Mouse (Mus musculus) liver, embryonic 16.5 days (tissue): ENCODE results near the gene Wars. TPM values are rescaled to one million over a fixed set of nuclear protein-coding genes. Genes with fewer than 3 reads are reported as not detected.

ENCODE experiments used
- ATAC-seq: fragments of 200-750 bp; cut with Nextera tagmentation; 2 replicates; pipeline ENCODE4 v1.8.0; 2017; ENCODE audit warnings: low read depth, mild to moderate bottlenecking, moderate number of reproducible peaks, moderate library complexity
- H3K27ac ChIP-seq: fragments of 300-500 bp; sonication (generic); 2 replicates; pipeline ENCODE4 v1.5.1; 2014; ENCODE audit warnings: mild to moderate bottlenecking, low read length
- H3K27me3 ChIP-seq: fragments of 300-500 bp; sonication (generic); 2 replicates; pipeline ENCODE4 v1.6.1; 2014; ENCODE audit warnings: low read depth, low read length, mixed read lengths; ENCODE audit not compliant: control insufficient read depth, insufficient read depth
- H3K36me3 ChIP-seq: fragments of 300-500 bp; sonication (generic); 2 replicates; pipeline ENCODE4 v1.6.1; 2014; ENCODE audit warnings: mild to moderate bottlenecking; ENCODE audit not compliant: control insufficient read depth, insufficient read depth
- H3K4me1 ChIP-seq: fragments of 300-500 bp; sonication (generic); 2 replicates; pipeline ENCODE4 v1.6.1; 2014; ENCODE audit warnings: low read depth, low read length, mixed read lengths; ENCODE audit not compliant: control insufficient read depth
- H3K4me2 ChIP-seq: fragments of 300-500 bp; sonication (generic); 2 replicates; pipeline ENCODE4 v1.6.1; 2014; ENCODE audit warnings: low read depth, low read length, mixed read lengths
- H3K4me3 ChIP-seq: fragments of 300-500 bp; sonication (generic); 2 replicates; pipeline ENCODE4 v1.5.1; 2014; ENCODE audit warnings: low read depth, mild to moderate bottlenecking, low read length
- H3K9ac ChIP-seq: fragments of 300-500 bp; sonication (generic); 2 replicates; pipeline ENCODE4 v1.6.1; 2014; ENCODE audit warnings: low read depth, low read length
- H3K9me3 ChIP-seq: fragments of 300-500 bp; sonication (generic); replicated peaks from 2 replicates; pipeline ENCODE4 v1.6.1; 2016; ENCODE audit warnings: low read length; ENCODE audit not compliant: control insufficient read depth
- WGBS: fragments of 180-500 bp; shearing (Covaris S2); extraction: QIAGEN DNeasy Blood & Tissue Kit; methylation state at CpG from one replicate; pipeline ENCODE4 v1.1.7; 2014; ENCODE audit not compliant: insufficient replicate concordance; 5-methylcytosine and 5-hydroxymethylcytosine counted together
- polyA plus RNA-seq: library from polyadenylated mRNA; unstranded; fragments of >200 nt; fragmentation: Nextera tagmentation; extraction: Ambion mirVana; gene quantifications from 2 replicates; pipeline ENCODE4 v1.2.1, GENCODE M21; 2015

Gene Wars
- polyA plus RNA-seq, 1 experiment from 2014 or later, result 25.7 TPM

GRCm38 (mm10) chr12:108881192-108881591 lies 12.8 kb downstream of the Wars start:
- Histone ChIP-seq H3K9me3 (no peaks in the 10 kb centered on the region), H3K36me3 (peaks cover 6% of the 10 kb centered on the region), H3K4me2 (no peak overlapping the region), H3K4me1 (no peaks in the 10 kb centered on the region), H3K27me3 (no peaks in the 10 kb centered on the region), H3K27ac (no peak overlapping the region), H3K9ac (no peak overlapping the region), H3K4me3 (no peak overlapping the region)
- 60% methylated on average over 3 of the region's 3 CpGs for WGBS
- ATAC-seq, result no peak

DNA sequence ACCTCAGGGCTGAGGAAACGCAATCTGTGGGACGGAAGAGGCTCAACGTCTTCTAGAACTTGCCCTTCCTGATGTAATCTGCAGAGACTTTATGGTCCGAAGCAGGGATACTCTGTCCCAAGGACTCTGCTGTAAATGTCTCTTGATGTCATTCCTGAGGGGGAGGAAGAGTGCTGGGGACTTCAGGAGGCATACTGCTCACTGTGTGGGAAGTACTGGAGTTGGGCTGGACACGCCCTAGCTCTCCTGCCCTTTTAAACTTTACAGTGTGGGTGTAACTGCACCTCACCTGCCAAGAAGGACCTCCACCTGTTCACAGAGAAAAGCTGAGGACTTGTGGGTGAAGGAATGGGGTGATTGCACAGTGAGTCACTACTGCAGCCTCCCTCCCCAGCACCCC lies 13.4 kb downstream of the Wars start:
- Histone ChIP-seq H3K36me3 (peaks cover 6% of the 10 kb centered on the region), H3K9me3 (no peaks in the 10 kb centered on the region), H3K27ac (no peak overlapping the region), H3K4me3 (no peak overlapping the region), H3K9ac (no peak overlapping the region), H3K27me3 (no peaks in the 10 kb centered on the region), H3K4me1 (no peaks in the 10 kb centered on the region), H3K4me2 (no peak overlapping the region)
- ATAC-seq, result no peak
- WGBS, result 75% methylated on average over 5 of the region's 5 CpGs

GRCm38 (mm10) chr12:108879138-108879537 lies 14.8 kb downstream of the Wars start:
- no peaks in the 10 kb centered on the region for H3K9me3 ChIP-seq
- peaks cover 11% of the 10 kb centered on the region for H3K36me3 ChIP-seq
- WGBS, result 77% methylated on average over 4 of the region's 4 CpGs
- no peaks in the 10 kb centered on the region for H3K4me1 ChIP-seq
- H3K9ac ChIP-seq, result no peak overlapping the region
- no peak for ATAC-seq
- H3K27me3 ChIP-seq, result no peaks in the 10 kb centered on the region
- no peak overlapping the region for H3K4me3 ChIP-seq
- H3K27ac ChIP-seq, result no peak overlapping the region
- no peak overlapping the region for H3K4me2 ChIP-seq

DNA sequence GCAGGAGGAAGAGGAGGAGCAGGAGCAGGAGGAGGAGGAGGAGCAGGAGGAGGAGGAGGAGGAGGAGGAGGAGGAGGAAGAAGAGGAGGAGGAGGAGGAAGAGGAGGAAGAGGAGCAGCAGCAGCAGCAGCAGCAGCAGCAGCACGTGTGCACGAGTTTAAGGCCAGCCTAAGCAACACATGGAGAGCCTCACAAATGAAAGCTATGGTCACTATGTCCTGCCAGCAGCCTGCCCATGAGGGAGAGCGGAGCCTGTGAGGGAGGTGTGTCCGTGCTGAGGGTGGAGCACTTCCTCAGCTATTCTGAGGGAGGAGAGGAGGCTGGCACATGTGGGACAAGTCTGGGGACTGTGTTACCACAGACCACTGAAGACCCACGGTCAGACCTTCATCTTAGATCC lies 20.9 kb downstream of the Wars start:
- H3K27me3 ChIP-seq, result no peaks in the 10 kb centered on the region
- peaks cover 14% of the 10 kb centered on the region for H3K36me3 ChIP-seq
- no peaks in the 10 kb centered on the region for H3K4me1 ChIP-seq
- no peak overlapping the region for H3K27ac ChIP-seq
- H3K4me2 ChIP-seq, result no peak overlapping the region
- ATAC-seq, result no peak
- no peak overlapping the region for H3K9ac ChIP-seq
- no peaks in the 10 kb centered on the region for H3K9me3 ChIP-seq
- no peak overlapping the region for H3K4me3 ChIP-seq
- 60% methylated on average over 5 of the region's 5 CpGs for WGBS

GRCm38 (mm10) chr12:108869575-108869974 lies 24.4 kb downstream of the Wars start:
- ATAC-seq, result no peak
- Histone ChIP-seq H3K9me3 (no peaks in the 10 kb centered on the region), H3K4me3 (no peak overlapping the region), H3K27me3 (no peaks in the 10 kb centered on the region), H3K4me2 (no peak overlapping the region), H3K27ac (no peak overlapping the region), H3K36me3 (peaks cover 8% of the 10 kb centered on the region), H3K4me1 (no peaks in the 10 kb centered on the region), H3K9ac (no peak overlapping the region)
- 79% methylated on average over 2 of the region's 2 CpGs for WGBS

- Histone ChIP-seq H3K9me3 (no peaks in the 10 kb centered on the region), H3K4me2 (no peak overlapping the region), H3K36me3 (peaks cover 14% of the 10 kb centered on the region), H3K4me1 (no peaks in the 10 kb centered on the region), H3K4me3 (no peak overlapping the region), H3K27ac (no peak overlapping the region), H3K27me3 (no peaks in the 10 kb centered on the region), H3K9ac (no peak overlapping the region)
- no peak for ATAC-seq
- WGBS, result 66% methylated on average over 6 of the region's 6 CpGs
Observed at GRCm38 (mm10) chr12:108865007-108865494, 28.9 kb downstream of the Wars start.

DNA sequence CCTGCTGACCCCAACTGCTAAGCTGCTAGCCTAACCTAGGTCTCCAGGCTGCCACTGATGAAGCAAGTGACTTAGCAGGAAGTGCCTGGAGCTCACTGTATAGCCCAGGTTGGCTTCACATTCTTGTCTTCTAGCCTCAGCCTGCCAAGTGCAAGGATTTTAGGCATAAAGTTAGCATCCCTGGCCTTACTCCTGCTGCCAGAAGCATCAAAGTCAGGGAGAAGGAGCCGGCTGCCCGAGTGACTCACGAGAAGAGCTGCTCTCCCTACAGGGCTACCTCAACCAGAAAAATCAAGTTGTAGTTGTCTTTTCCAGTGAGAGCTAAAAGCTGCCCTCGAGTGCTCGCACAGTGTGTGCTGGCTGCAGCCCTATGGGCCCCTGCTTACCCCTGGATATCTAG lies 35.5 kb downstream of the Wars start:
- Histone ChIP-seq H3K27me3 (no peaks in the 10 kb centered on the region), H3K4me1 (no peaks in the 10 kb centered on the region; the same call in 1 of the 2 replicates), H3K4me3 (no peak overlapping the region), H3K9me3 (no peaks in the 10 kb centered on the region), H3K9ac (no peak overlapping the region), H3K27ac (no peak overlapping the region), H3K36me3 (peaks cover 7% of the 10 kb centered on the region), H3K4me2 (no peak overlapping the region)
- 67% methylated on average over 5 of the region's 5 CpGs for WGBS
- no peak for ATAC-seq

DNA sequence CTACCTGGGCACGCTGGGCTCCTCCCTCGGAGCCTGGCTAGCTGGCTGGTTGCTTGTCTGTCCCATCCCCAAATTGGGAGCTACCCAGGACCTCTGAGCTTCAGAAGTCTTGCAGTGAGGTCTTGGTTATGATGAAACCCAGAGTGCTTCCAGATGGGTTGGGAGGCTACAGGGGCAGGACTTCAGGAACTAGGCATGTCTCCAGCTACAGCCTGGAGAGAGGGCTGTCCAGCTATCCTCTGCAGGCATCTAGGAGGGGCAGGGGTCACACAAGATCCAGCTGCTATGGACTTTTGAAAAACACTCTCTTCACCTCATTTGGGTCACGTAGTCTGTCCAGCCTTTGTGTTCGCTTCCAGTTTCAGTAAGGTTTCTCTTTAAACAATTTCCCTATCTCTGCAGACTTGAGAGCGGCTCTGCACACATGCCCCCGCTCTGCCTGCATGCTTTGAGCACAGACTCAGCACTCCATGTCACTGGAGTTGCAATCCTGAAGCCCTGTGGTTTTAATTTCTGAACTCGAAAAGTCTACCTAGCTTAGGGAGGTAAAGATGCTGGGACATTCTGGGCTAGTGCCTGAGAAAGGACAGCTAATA lies 36.3 kb downstream of the Wars start:
- WGBS, result 70% methylated on average over 7 of the region's 7 CpGs
- Histone ChIP-seq H3K9me3 (no peaks in the 10 kb centered on the region), H3K4me3 (no peak overlapping the region), H3K27me3 (no peaks in the 10 kb centered on the region), H3K4me1 (no peaks in the 10 kb centered on the region; the same call in 1 of the 2 replicates), H3K36me3 (peaks cover under 1% of the 10 kb centered on the region; the same call in 1 of the 2 replicates), H3K4me2 (no peak overlapping the region), H3K27ac (no peak overlapping the region), H3K9ac (no peak overlapping the region)
- no peak for ATAC-seq

DNA sequence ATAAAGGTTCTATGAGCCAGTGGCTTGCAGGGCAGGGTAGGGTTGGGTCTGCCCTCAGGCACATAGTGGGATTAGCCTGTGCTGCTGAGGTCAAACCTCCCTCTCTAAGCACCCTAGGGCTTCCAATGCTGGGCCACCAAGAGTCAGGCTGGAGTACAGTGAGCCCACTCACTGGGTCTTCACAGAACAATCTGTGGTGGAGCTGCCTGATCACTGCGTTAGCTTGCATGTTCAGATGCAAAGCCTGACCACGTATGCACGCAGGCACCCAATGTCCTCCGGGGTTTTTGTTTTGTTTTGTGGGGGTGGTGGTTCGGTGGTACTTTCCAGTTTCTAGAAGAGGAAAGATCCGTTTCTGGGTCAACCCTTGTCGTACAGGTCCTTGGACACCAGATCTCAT lies 36.9 kb downstream of the Wars start:
- ATAC-seq, result no peak
- WGBS, result 78% methylated on average over 7 of the region's 7 CpGs
- H3K9ac ChIP-seq, result no peak overlapping the region
- H3K4me2 ChIP-seq, result peak overlapping the region; percentile 53; the same call in 1 of the 2 replicates
- no peaks in the 10 kb centered on the region for H3K36me3 ChIP-seq
- no peaks in the 10 kb centered on the region; the same call in 1 of the 2 replicates for H3K4me1 ChIP-seq
- no peak overlapping the region for H3K4me3 ChIP-seq
- H3K27ac ChIP-seq, result no peak overlapping the region
- no peaks in the 10 kb centered on the region for H3K9me3 ChIP-seq
- H3K27me3 ChIP-seq, result no peaks in the 10 kb centered on the region
